Mouse (Mus musculus): ENCODE measurements around the gene Krtap3-3. TPM values are rescaled to one million over a fixed set of nuclear protein-coding genes. Genes with fewer than 3 reads are reported as not detected.

Krtap3-3 gene
- polyA plus RNA-seq, 1 experiment from 2014 or later = not detected

DNA sequence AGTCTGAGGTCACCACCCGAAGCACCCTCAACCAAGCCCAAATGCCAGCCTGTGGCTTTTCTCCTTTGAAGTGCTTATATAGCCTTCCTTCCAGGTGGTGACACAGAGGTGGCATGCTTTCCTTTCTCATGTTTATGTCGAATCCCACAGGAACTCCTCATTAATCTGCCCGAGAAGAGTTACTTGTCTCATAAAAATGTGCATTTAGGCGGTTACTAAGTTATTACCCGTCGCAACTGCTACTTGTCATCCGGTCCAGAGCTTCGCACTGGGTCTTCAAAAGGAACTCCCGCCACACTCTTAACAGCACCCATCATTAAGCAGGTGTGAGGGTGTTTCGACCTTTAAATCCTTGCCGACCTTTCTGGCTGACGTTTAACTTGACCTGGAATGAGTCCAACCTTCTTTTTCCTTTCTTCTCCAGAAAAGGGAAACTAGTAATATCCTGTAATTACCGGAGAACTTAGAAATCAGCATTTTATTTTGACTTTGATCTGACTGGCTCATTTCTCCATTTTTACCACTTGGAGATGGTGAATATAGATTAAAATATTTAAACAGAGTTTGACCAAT, 29.3 kb downstream of the Krtap3-3 start, which contains the start of gene Krt39:
Krt39 (minus strand) TSS at position 51 of the 573 bp plus-strand sequence.
- DNase-seq (ENCODE audit: low spot score, missing footprints) = no peak
- H3K27me3 ChIP-seq (ENCODE audit: control insufficient read depth, insufficient read depth, low read length) = no peaks in the 10 kb centered on the region
- WGBS = 88% methylated on average over 13 of the region's 13 CpGs
- H3K4me3 ChIP-seq (ENCODE audit: low read depth, low read length) = no peak within 1 kb of the TSS
- no peak for ATAC-seq (ENCODE audit: low FRiP score)
- H3K9ac ChIP-seq (ENCODE audit: low read length) = no peak within 1 kb of the TSS
- H3K36me3 ChIP-seq (ENCODE audit: control insufficient read depth, insufficient read depth, low read length) = no peaks in the 10 kb centered on the region
- H3K4me1 ChIP-seq (ENCODE audit: control insufficient read depth, insufficient read depth, low read length) = no peaks in the 10 kb centered on the region
- no peaks in the 10 kb centered on the region for H3K9me3 ChIP-seq (ENCODE audit: control insufficient read depth, low read length)
- H3K4me2 ChIP-seq = no peak within 1 kb of the TSS
- no peak within 1 kb of the TSS for H3K27ac ChIP-seq (ENCODE audit: low read depth, low read length)

DNA sequence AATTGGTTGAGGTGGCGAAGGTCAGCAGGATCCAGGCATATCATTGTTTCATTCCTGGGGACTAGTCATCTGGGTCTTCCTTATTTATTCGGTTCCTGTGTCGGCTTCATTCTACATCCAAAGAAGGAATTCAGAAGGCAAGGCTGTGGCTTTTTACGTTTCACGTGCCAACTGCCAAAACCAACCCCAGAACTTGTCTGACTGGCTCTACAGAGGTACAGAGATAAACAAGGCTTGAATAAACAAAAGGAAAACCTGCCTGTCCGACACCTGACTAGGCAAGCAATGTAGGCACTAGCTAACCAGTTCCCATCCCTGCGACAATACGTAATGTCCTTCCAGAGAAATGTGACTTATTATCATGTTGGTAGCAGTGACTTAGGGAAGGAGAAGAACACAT, 36.6 kb downstream of the Krtap3-3 start:
- Histone ChIP-seq H3K4me1 (ENCODE audit: control insufficient read depth, insufficient read depth, low read length) (no peaks in the 10 kb centered on the region), H3K9ac (ENCODE audit: low read length) (no peak overlapping the region), H3K4me2 (no peak overlapping the region), H3K9me3 (ENCODE audit: control insufficient read depth, low read length) (no peaks in the 10 kb centered on the region), H3K27me3 (ENCODE audit: control insufficient read depth, insufficient read depth, low read length) (no peaks in the 10 kb centered on the region), H3K27ac (ENCODE audit: low read depth, low read length) (no peak overlapping the region), H3K4me3 (ENCODE audit: low read depth, low read length) (no peak overlapping the region), H3K36me3 (ENCODE audit: control insufficient read depth, insufficient read depth, low read length) (no peaks in the 10 kb centered on the region)
- no peak for ATAC-seq (ENCODE audit: low FRiP score)
- WGBS = 88% methylated on average over 8 of the region's 8 CpGs
- DNase-seq (ENCODE audit: low spot score, missing footprints) = no peak

Other genes starting within 250 kb of the Krtap3-3 start
- not detected in 2 replicates for gene Krt25, start 227.9 kb downstream of the Krtap3-3 start, polyA plus RNA-seq (2014; fragmentation: Nextera tagmentation; extraction: Ambion mirVana)
- gene Krt26, start 212.9 kb downstream of the Krtap3-3 start, polyA plus RNA-seq (2014; fragmentation: Nextera tagmentation; extraction: Ambion mirVana) = 0.68 and 0.94 TPM in 2 replicates
- gene Krt27, start 199.8 kb downstream of the Krtap3-3 start, polyA plus RNA-seq (2014; fragmentation: Nextera tagmentation; extraction: Ambion mirVana) = not detected in 2 replicates
- 0.26 and 0.61 TPM in 2 replicates for gene Krt28, start 176.0 kb downstream of the Krtap3-3 start, polyA plus RNA-seq (2014; fragmentation: Nextera tagmentation; extraction: Ambion mirVana)
- gene Krt10, start 161.5 kb downstream of the Krtap3-3 start, polyA plus RNA-seq (2014; fragmentation: Nextera tagmentation; extraction: Ambion mirVana) = 31.6 and 38.3 TPM in 2 replicates
- not detected in 2 replicates for gene Krt12, start 128.6 kb downstream of the Krtap3-3 start, polyA plus RNA-seq (2014; fragmentation: Nextera tagmentation; extraction: Ambion mirVana)
- 0.11 and 0.42 TPM in 2 replicates for gene Krt20, start 112.7 kb downstream of the Krtap3-3 start, polyA plus RNA-seq (2014; fragmentation: Nextera tagmentation; extraction: Ambion mirVana)
- 0.14 TPM in 1 of 2 replicates, not detected in the other for gene Krt23, start 57.7 kb downstream of the Krtap3-3 start, polyA plus RNA-seq (2014; fragmentation: Nextera tagmentation; extraction: Ambion mirVana)
- gene Krt39, start 29.5 kb downstream of the Krtap3-3 start, polyA plus RNA-seq (2014; fragmentation: Nextera tagmentation; extraction: Ambion mirVana) = not detected in 2 replicates
- gene Krt40, start 7.7 kb downstream of the Krtap3-3 start, polyA plus RNA-seq (2014; fragmentation: Nextera tagmentation; extraction: Ambion mirVana) = not detected in 2 replicates
- not detected in 2 replicates for gene Krtap3-2, start 6.0 kb upstream of the Krtap3-3 start, polyA plus RNA-seq (2014; fragmentation: Nextera tagmentation; extraction: Ambion mirVana)
- not detected in 2 replicates for gene Gm11939, start 8.6 kb upstream of the Krtap3-3 start, polyA plus RNA-seq (2014; fragmentation: Nextera tagmentation; extraction: Ambion mirVana)
- gene Krtap3-1, start 15.8 kb upstream of the Krtap3-3 start, polyA plus RNA-seq (2014; fragmentation: Nextera tagmentation; extraction: Ambion mirVana) = not detected in 2 replicates
- not detected in 2 replicates for gene Krtap1-5, start 30.2 kb upstream of the Krtap3-3 start, polyA plus RNA-seq (2014; fragmentation: Nextera tagmentation; extraction: Ambion mirVana)
- not detected in 2 replicates for gene Krtap1-4, start 32.8 kb upstream of the Krtap3-3 start, polyA plus RNA-seq (2014; fragmentation: Nextera tagmentation; extraction: Ambion mirVana)
- gene Krtap1-3, start 40.5 kb upstream of the Krtap3-3 start, polyA plus RNA-seq (2014; fragmentation: Nextera tagmentation; extraction: Ambion mirVana) = not detected in 2 replicates
- not detected in 2 replicates for gene Krtap9-3, start 47.2 kb upstream of the Krtap3-3 start, polyA plus RNA-seq (2014; fragmentation: Nextera tagmentation; extraction: Ambion mirVana)
- not detected in 2 replicates for gene Gm11938, start 52.4 kb upstream of the Krtap3-3 start, polyA plus RNA-seq (2014; fragmentation: Nextera tagmentation; extraction: Ambion mirVana)
- gene Gm11937, start 59.3 kb upstream of the Krtap3-3 start, polyA plus RNA-seq (2014; fragmentation: Nextera tagmentation; extraction: Ambion mirVana) = not detected in 2 replicates
- gene Krtap2-4, start 64.0 kb upstream of the Krtap3-3 start, polyA plus RNA-seq (2014; fragmentation: Nextera tagmentation; extraction: Ambion mirVana) = not detected in 2 replicates
- gene Gm11562, start 69.6 kb upstream of the Krtap3-3 start, polyA plus RNA-seq (2014; fragmentation: Nextera tagmentation; extraction: Ambion mirVana) = not detected in 2 replicates
- gene Krtap4-1, start 77.4 kb upstream of the Krtap3-3 start, polyA plus RNA-seq (2014; fragmentation: Nextera tagmentation; extraction: Ambion mirVana) = not detected in 2 replicates
- gene Krtap4-2, start 84.2 kb upstream of the Krtap3-3 start, polyA plus RNA-seq (2014; fragmentation: Nextera tagmentation; extraction: Ambion mirVana) = not detected in 2 replicates
- gene Krtap4-7, start 93.2 kb upstream of the Krtap3-3 start, polyA plus RNA-seq (2014; fragmentation: Nextera tagmentation; extraction: Ambion mirVana) = not detected in 2 replicates
- gene Gm11555, start 99.4 kb upstream of the Krtap3-3 start, polyA plus RNA-seq (2014; fragmentation: Nextera tagmentation; extraction: Ambion mirVana) = not detected in 2 replicates
- gene Gm11563, start 108.1 kb upstream of the Krtap3-3 start, polyA plus RNA-seq (2014; fragmentation: Nextera tagmentation; extraction: Ambion mirVana) = not detected in 2 replicates
- not detected in 2 replicates for gene Krtap4-6, start 115.1 kb upstream of the Krtap3-3 start, polyA plus RNA-seq (2014; fragmentation: Nextera tagmentation; extraction: Ambion mirVana)
- gene Gm14190, start 139.9 kb upstream of the Krtap3-3 start, polyA plus RNA-seq (2014; fragmentation: Nextera tagmentation; extraction: Ambion mirVana) = not detected in 2 replicates
- gene Gm14180, start 183.4 kb upstream of the Krtap3-3 start, polyA plus RNA-seq (2014; fragmentation: Nextera tagmentation; extraction: Ambion mirVana) = not detected in 2 replicates
- gene Gm11595, start 222.0 kb upstream of the Krtap3-3 start, polyA plus RNA-seq (2014; fragmentation: Nextera tagmentation; extraction: Ambion mirVana) = not detected in 2 replicates
- not detected in 2 replicates for gene Krtap4-8, start 229.8 kb upstream of the Krtap3-3 start, polyA plus RNA-seq (2014; fragmentation: Nextera tagmentation; extraction: Ambion mirVana)
- gene Krtap4-9, start 234.3 kb upstream of the Krtap3-3 start, polyA plus RNA-seq (2014; fragmentation: Nextera tagmentation; extraction: Ambion mirVana) = not detected in 2 replicates
- not detected in 2 replicates for gene Gm11596, start 242.6 kb upstream of the Krtap3-3 start, polyA plus RNA-seq (2014; fragmentation: Nextera tagmentation; extraction: Ambion mirVana)
- gene Gm11569, start 248.1 kb upstream of the Krtap3-3 start, polyA plus RNA-seq (2014; fragmentation: Nextera tagmentation; extraction: Ambion mirVana) = not detected in 2 replicates